Mouse (Mus musculus): ENCODE data around the gene Atp6v0a1. TPM values are rescaled to one million over a fixed set of nuclear protein-coding genes. Genes with fewer than 3 reads are reported as not detected.
"Not testable (repeated sequence)": the region's sequence is repeated elsewhere in the genome, so short reads cannot be mapped to it uniquely, and the experiment has no call there.

Gene Atp6v0a1
- total RNA-seq, 2 experiments from 2014 or later = 52.9 to 59.9 TPM

GRCm38 (mm10) chr11:100981236-100981635 lies 28.0 kb upstream of the Atp6v0a1 start:
- no peak for DNase-seq

- no peak for DNase-seq
These were observed 27.2 kb upstream of the Atp6v0a1 start for GRCm38 (mm10) chr11:100982087-100982486.

- DNase-seq = peak; percentile 87
These were observed 26.0 kb upstream of the Atp6v0a1 start for GRCm38 (mm10) chr11:100983125-100983777.

- DNase-seq = no peak
These were observed 25.5 kb upstream of the Atp6v0a1 start for GRCm38 (mm10) chr11:100983778-100984131.

- no peak for DNase-seq
These were observed 23.6 kb upstream of the Atp6v0a1 start for GRCm38 (mm10) chr11:100985607-100986006.

- DNase-seq = no peak
These were observed 20.6 kb upstream of the Atp6v0a1 start for GRCm38 (mm10) chr11:100988674-100989073.

GRCm38 (mm10) chr11:100989666-100990065 lies 19.6 kb upstream of the Atp6v0a1 start:
- no peak for DNase-seq

GRCm38 (mm10) chr11:100991027-100991534 lies 18.2 kb upstream of the Atp6v0a1 start:
- no peak for DNase-seq

- DNase-seq = no peak
These were observed 15.8 kb upstream of the Atp6v0a1 start for GRCm38 (mm10) chr11:100993437-100993836.

GRCm38 (mm10) chr11:100994233-100994632 lies 15.0 kb upstream of the Atp6v0a1 start:
- DNase-seq = no peak

- no peak for DNase-seq
These were observed 14.6 kb upstream of the Atp6v0a1 start for GRCm38 (mm10) chr11:100994655-100995054.

- no peak for DNase-seq
These were observed 12.8 kb upstream of the Atp6v0a1 start for GRCm38 (mm10) chr11:100996501-100996900.

GRCm38 (mm10) chr11:100998836-100999235 lies 10.4 kb upstream of the Atp6v0a1 start:
- DNase-seq = no peak

- DNase-seq = no peak
These were observed 10.0 kb upstream of the Atp6v0a1 start for GRCm38 (mm10) chr11:100999254-100999653.

- not testable (repeated sequence) for DNase-seq
These were observed 7.2 kb upstream of the Atp6v0a1 start for GRCm38 (mm10) chr11:101001875-101002552.

- no peak for DNase-seq
These were observed 6.1 kb upstream of the Atp6v0a1 start for GRCm38 (mm10) chr11:101003025-101003685.

- DNase-seq = no peak
These were observed 826 bp upstream of the Atp6v0a1 start for GRCm38 (mm10) chr11:101008206-101009045.

GRCm38 (mm10) chr11:101009888-101010784 lies 884 bp downstream of the Atp6v0a1 start:
- no peak for DNase-seq

- DNase-seq = no peak
These were observed 2.4 kb downstream of the Atp6v0a1 start for GRCm38 (mm10) chr11:101011641-101012040.

- DNase-seq = peak; percentile 56
These were observed 14.1 kb downstream of the Atp6v0a1 start for GRCm38 (mm10) chr11:101023371-101023770.

GRCm38 (mm10) chr11:101024001-101024400 lies 14.7 kb downstream of the Atp6v0a1 start:
- DNase-seq = no peak

All from gastrocnemius, postnatal 10 days (tissue).